Mouse (Mus musculus) liver, embryonic 14 days (tissue): ENCODE data around the gene Olfr799. TPM values are rescaled to one million over a fixed set of nuclear protein-coding genes. Genes with fewer than 3 reads are reported as not detected.

Experiments used
- polyA plus RNA-seq: library from polyadenylated mRNA; depleted of rRNA; stranded (reverse); fragments of >200 nt; gene quantifications from 2 replicates; pipeline ENCODE4 v1.2.3, GENCODE M21; 2012; rRNA removed

Olfr799 gene
- not detected in 2 replicates for polyA plus RNA-seq

DNA sequence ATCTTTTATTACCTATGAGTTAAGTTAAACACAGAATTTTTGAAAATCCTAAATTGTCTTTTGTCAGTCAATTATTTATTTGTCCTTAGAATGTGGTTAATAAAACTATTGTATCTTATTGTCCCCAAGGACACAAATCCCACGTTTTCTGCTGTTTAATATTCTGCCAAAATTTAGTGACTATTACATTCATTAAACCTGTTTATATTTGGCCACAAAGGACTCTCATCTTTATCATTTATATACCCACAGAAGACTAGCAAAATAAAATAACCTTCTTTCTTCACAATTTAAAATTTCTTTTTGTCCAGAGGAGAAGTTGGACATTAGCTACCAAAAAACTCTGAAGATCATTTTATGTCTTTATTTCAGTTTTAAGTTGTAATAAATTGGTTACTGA lies at the start of gene Olfr799:
Gene Olfr799, plus strand, starts transcription at position 301 of the 400 bp plus-strand sequence.

DNA sequence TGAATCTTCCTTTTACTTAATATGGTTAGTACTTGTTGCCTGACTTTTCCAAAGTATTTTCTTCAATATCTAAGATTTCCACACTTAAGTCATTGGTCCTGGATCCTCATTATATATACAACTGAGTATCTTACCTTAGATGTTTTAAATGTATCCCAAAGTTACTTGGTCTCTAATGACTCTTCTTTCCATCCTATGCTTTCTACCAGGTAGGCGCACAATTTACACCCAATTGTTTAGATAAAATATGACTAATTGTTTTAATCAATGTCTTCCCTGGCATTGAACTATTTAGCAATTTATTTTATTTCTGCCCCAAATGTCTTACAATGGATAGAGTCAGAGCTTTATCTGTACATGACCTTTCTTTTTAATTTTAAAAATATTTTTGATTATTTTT lies 24.8 kb upstream of the Olfr799 start, which contains the start of gene Olfr796:
Gene Olfr796, minus strand, starts transcription at position 101 of the 400 bp plus-strand sequence.

DNA sequence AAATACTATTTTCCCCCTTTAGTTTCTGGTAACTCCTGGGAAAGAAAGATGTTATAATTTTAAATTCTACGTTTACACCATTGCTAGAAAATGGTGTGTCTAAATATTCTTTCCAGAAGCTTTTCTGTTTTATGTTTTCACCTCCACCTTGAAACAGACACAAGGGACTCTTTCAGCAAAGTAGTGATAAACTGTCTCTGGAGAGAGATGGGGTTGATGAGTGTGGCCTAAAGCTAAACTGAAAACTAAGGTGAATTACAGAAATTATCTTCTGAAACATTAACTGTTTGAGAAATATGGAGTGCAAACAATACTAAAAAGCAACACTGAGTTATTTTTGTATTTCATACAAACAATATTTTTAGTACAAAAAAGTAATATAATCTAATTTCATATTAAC lies 9.4 kb upstream of the Olfr799 start, which contains the start of gene Olfr798:
Gene Olfr798, minus strand, starts transcription at position 101 of the 400 bp plus-strand sequence.

DNA sequence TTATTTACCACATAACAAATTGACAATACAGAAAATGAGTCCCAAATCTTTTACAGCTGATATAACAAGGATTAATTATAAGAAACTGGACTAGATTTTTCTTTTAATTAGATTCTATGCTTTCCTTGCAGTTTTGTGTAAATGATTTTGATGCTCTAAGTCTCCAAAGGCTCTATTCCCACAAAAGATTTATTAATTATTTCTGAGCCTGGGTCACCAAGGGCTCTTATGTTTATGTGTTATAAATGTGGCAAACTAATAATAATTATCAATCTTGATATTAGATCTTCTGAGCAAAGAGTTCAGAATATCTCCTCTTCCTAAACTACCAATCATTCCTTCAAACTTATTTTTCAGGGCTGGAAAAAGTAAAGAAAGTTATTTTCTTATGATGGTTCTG lies 20.1 kb downstream of the Olfr799 start, which contains the start of gene Olfr800:
Gene Olfr800, plus strand, starts transcription at position 301 of the 400 bp plus-strand sequence.

DNA sequence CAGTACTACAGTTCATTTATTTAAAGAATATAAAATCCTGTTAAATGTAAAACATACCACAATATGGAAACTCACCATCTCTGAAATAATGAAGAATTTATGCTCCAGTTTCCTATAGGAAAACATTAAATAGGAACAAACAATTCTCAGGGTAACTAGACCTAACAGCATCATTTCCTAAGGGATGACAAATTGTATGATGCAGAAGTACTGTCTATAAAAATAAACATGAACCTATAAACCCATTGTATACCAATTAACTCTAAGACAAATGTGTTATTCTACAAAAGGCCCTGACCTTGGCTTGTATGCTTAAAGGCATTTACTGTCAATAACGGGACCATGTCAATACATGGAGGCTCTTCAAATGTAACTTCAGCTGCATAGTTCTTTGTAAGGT lies 36.5 kb downstream of the Olfr799 start, which contains the start of gene Olfr801:
Gene Olfr801, minus strand, starts transcription at position 101 of the 400 bp plus-strand sequence.

DNA sequence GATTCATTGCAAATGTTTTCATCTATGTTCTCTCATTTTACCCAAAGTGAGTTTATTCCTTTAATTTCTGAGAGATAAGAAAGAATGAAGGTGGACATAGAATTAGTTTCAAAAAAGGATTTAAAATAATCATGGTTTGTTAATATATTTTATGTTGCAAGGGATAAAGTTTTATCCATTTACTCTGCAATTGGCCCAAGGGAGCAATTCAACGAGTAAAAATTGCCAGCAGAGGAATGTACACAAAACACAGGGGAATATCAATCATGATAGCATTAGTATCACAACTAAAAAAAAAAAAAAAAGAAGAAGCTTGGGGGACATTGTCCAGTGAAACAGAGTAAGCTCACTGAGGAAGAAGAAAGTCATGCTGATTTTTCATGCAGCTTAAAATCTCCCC lies 50.8 kb downstream of the Olfr799 start, which contains the start of gene Olfr802:
Gene Olfr802, minus strand, starts transcription at position 101 of the 400 bp plus-strand sequence.

DNA sequence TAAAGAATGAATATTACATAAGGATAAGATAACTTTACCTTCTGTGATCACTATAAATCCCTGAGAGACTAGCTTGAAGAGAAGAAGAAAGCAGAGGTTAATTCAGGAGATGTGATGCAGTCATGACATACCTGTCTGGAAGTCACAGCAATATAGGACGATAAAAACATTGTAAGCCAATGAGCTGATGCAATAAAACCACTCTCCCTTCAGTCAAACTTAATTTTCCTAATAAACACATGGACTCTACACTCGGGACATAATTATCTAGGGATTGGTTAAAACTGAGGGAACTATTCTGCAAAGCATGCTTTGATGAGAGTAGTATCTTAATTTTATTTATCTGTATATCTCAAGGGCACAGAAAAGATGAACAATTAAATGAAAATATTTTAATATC lies 56.9 kb downstream of the Olfr799 start, which contains the start of gene Olfr803:
Gene Olfr803, minus strand, starts transcription at position 101 of the 400 bp plus-strand sequence.

Other genes starting within 250 kb of the Olfr799 start
- gene Olfr785, start 232.1 kb upstream of the Olfr799 start, polyA plus RNA-seq, result not detected in 2 replicates
- not detected in 2 replicates for gene Olfr786, start 210.2 kb upstream of the Olfr799 start, polyA plus RNA-seq
- not detected in 2 replicates for gene Olfr787, start 175.6 kb upstream of the Olfr799 start, polyA plus RNA-seq
- not detected in 2 replicates for gene Olfr788, start 166.5 kb upstream of the Olfr799 start, polyA plus RNA-seq
- not detected in 2 replicates for gene Olfr789, start 152.7 kb upstream of the Olfr799 start, polyA plus RNA-seq
- not detected in 2 replicates for gene Olfr790, start 139.0 kb upstream of the Olfr799 start, polyA plus RNA-seq
- gene Olfr791, start 115.7 kb upstream of the Olfr799 start, polyA plus RNA-seq, result not detected in 2 replicates
- not detected in 2 replicates for gene Olfr792, start 98.3 kb upstream of the Olfr799 start, polyA plus RNA-seq
- not detected in 2 replicates for gene Olfr794, start 69.8 kb upstream of the Olfr799 start, polyA plus RNA-seq
- gene Olfr796, start 24.9 kb upstream of the Olfr799 start, polyA plus RNA-seq, result not detected in 2 replicates
- gene Olfr798, start 9.6 kb upstream of the Olfr799 start, polyA plus RNA-seq, result not detected in 2 replicates
- gene Olfr800, start 20.2 kb downstream of the Olfr799 start, polyA plus RNA-seq, result not detected in 2 replicates
- gene Olfr801, start 36.4 kb downstream of the Olfr799 start, polyA plus RNA-seq, result not detected in 2 replicates
- not detected in 2 replicates for gene Olfr802, start 50.7 kb downstream of the Olfr799 start, polyA plus RNA-seq
- gene Olfr803, start 56.8 kb downstream of the Olfr799 start, polyA plus RNA-seq, result not detected in 2 replicates
- gene Olfr804, start 65.7 kb downstream of the Olfr799 start, polyA plus RNA-seq, result not detected in 2 replicates
- not detected in 2 replicates for gene Olfr805, start 91.9 kb downstream of the Olfr799 start, polyA plus RNA-seq
- gene Olfr806, start 104.4 kb downstream of the Olfr799 start, polyA plus RNA-seq, result not detected in 2 replicates
- gene Olfr807, start 120.3 kb downstream of the Olfr799 start, polyA plus RNA-seq, result not detected in 2 replicates
- gene Olfr808, start 128.0 kb downstream of the Olfr799 start, polyA plus RNA-seq, result not detected in 2 replicates
- not detected in 2 replicates for gene Olfr809, start 137.2 kb downstream of the Olfr799 start, polyA plus RNA-seq
- not detected in 2 replicates for gene Olfr810, start 157.4 kb downstream of the Olfr799 start, polyA plus RNA-seq
- not detected in 2 replicates for gene Olfr811, start 166.9 kb downstream of the Olfr799 start, polyA plus RNA-seq
- gene Olfr812, start 208.6 kb downstream of the Olfr799 start, polyA plus RNA-seq, result not detected in 2 replicates
- gene Olfr813, start 217.9 kb downstream of the Olfr799 start, polyA plus RNA-seq, result not detected in 2 replicates
- not detected in 2 replicates for gene Olfr814, start 242.4 kb downstream of the Olfr799 start, polyA plus RNA-seq